Mouse (Mus musculus): ENCODE measurements around the gene Rpusd1.

DNA sequence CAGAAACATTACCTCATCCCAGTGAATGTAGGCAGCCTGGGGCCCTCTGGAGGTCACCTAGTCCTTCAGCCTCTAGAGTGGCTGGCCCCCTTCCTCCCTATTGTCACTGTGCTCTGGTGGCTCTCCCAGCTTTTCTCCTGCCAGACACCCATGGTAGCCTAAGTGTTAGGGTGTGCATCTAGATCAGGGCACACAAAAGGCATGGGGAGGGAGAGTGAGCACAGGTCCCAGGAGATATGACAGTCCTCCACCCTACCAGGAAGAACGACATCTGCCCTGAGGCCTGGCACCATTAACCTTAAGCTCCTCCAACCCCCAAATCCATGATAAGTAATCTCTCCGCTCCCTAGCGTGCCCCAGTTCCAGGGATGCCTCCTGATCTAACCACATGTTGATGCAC is 11.8 kb upstream of the Rpusd1 start:
- no peak for TF ChIP-seq ZNF384 (IDR thresholded peaks at IDR 0.05; ENCODE audit: low read depth, low read length)
- TF ChIP-seq POLR2A (IDR thresholded peaks at IDR 0.05; ENCODE audit: low read depth, low read length) = no peak
- no peak for TF ChIP-seq MYC (IDR thresholded peaks at IDR 0.05; ENCODE audit: low read depth, low read length)
- no peak for TF ChIP-seq ELF1 (IDR thresholded peaks at IDR 0.05; ENCODE audit: low read depth, low read length)
- TF ChIP-seq CTCF (conservative IDR thresholded peaks at IDR 0.05 in 1 of 2, IDR thresholded peaks at IDR 0.05 in 1 of 2; ENCODE audit: low read depth in 2 of 2, low read length in 2 of 2) = no peak
- TF ChIP-seq CHD2 (IDR thresholded peaks at IDR 0.05; ENCODE audit: low read length) = no peak
- TF ChIP-seq IRF4 (IDR thresholded peaks at IDR 0.05; ENCODE audit: low read depth, low read length) = no peak
- TF ChIP-seq HCFC1 (IDR thresholded peaks at IDR 0.05; ENCODE audit: low read depth, low read length) = no peak
- TF ChIP-seq MAFK (IDR thresholded peaks at IDR 0.05; ENCODE audit: insufficient replicate concordance, low read length) = no peak

All from CH12.LX (cell line).